Mouse (Mus musculus): Measurements from ENCODE around the gene Spr. TPM values are rescaled to one million over a fixed set of nuclear protein-coding genes. Genes with fewer than 3 reads are reported as not detected.

Gene Spr
- polyA plus RNA-seq, 1 experiment from 2014 or later, result 36.5 TPM

DNA sequence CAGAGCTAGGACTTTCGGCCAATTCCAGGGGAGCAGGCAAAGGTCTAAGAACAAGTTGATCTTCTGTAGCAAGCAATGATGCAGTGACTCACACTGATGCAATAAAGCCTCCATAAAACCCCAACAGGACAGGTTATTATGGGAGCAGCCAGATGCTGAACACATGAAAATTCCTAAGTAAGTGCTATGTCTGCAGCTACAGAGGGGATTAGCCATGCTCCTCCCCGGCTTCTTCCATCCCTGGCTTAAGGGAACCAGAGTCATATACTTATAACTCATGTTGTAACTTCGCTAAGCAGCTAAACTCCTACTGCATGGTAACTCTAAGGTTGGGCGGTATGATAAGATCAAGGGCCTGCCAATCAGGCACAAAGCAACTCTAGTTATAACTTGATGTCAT lies 50.1 kb downstream of the Spr start:
- Histone ChIP-seq H3K27ac (ENCODE audit: low read depth, low read length) (no peak overlapping the region), H3K4me1 (ENCODE audit: control insufficient read depth, insufficient read depth, low read depth, low read length) (no peaks in the 10 kb centered on the region), H3K27me3 (replicated peaks; ENCODE audit: control insufficient read depth, insufficient read depth, low read length) (no peaks in the 10 kb centered on the region), H3K9ac (ENCODE audit: low read depth, low read length) (no peak overlapping the region), H3K4me3 (ENCODE audit: low read length) (no peak overlapping the region), H3K36me3 (ENCODE audit: control insufficient read depth, insufficient read depth, low read length) (no peaks in the 10 kb centered on the region), H3K9me3 (ENCODE audit: control insufficient read depth, low read length) (no peaks in the 10 kb centered on the region), H3K4me2 (ENCODE audit: low read length) (no peak overlapping the region)
- 83% methylated on average over 4 of the region's 4 CpGs for WGBS
- no peak for ATAC-seq

DNA sequence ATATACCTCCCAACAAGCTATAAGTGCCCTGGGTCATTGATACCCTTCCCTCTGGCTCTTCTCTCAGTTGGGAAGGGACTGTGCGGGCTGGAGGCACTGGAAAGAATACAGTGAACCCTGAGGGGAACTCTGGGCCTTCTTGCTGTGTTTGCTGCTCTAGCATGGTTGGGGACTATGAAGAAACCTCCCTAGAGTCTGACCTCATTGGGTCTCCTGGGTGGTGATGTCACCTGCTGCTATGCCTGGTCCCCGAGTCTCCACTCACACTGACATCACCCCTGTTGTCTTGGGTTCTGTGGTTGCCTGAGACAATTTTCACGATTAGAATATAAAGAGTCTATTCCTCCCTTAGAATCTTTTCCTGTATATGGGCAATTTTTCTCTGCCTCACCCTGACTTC lies 50.9 kb downstream of the Spr start:
- no peak overlapping the region for H3K4me2 ChIP-seq (ENCODE audit: low read length)
- H3K36me3 ChIP-seq (ENCODE audit: control insufficient read depth, insufficient read depth, low read length), result no peaks in the 10 kb centered on the region
- no peaks in the 10 kb centered on the region for H3K4me1 ChIP-seq (ENCODE audit: control insufficient read depth, insufficient read depth, low read depth, low read length)
- no peak overlapping the region for H3K4me3 ChIP-seq (ENCODE audit: low read length)
- 78% methylated on average over 3 of the region's 3 CpGs for WGBS
- H3K9ac ChIP-seq (ENCODE audit: low read depth, low read length), result no peak overlapping the region
- ATAC-seq, result no peak
- H3K9me3 ChIP-seq (ENCODE audit: control insufficient read depth, low read length), result no peaks in the 10 kb centered on the region
- H3K27ac ChIP-seq (ENCODE audit: low read depth, low read length), result no peak overlapping the region
- peaks cover 2% of the 10 kb centered on the region; the same call in 1 of the 2 replicates for H3K27me3 ChIP-seq (replicated peaks; ENCODE audit: control insufficient read depth, insufficient read depth, low read length)

Other genes with a start within 250 kb of the Spr start
- 46.5 and 51.3 TPM in 2 replicates for gene Exoc6b, start 68.3 kb downstream of the Spr start, polyA plus RNA-seq (2015; fragmentation: Nextera tagmentation; extraction: Ambion mirVana)
- 1.1 TPM in 1 of 2 replicates, not detected in the other for gene Emx1, start 49.7 kb upstream of the Spr start, polyA plus RNA-seq (2015; fragmentation: Nextera tagmentation; extraction: Ambion mirVana)
- gene Sfxn5, start 195.7 kb upstream of the Spr start, polyA plus RNA-seq (2015; fragmentation: Nextera tagmentation; extraction: Ambion mirVana), result 49.1 and 61.3 TPM in 2 replicates
- 24.3 and 28.6 TPM in 2 replicates for gene Rab11fip5, start 236.9 kb upstream of the Spr start, polyA plus RNA-seq (2015; fragmentation: Nextera tagmentation; extraction: Ambion mirVana)